Mouse (Mus musculus) heart, postnatal 14 days (tissue): ENCODE measurements at regions not wholly inside any gene's neighbourhood (a gene's known extent, or its start where the extent isn't known, plus 50 kb on each side); places are given as distances from the start of the nearest gene placed in this dataset.
"Not testable (repeated sequence)": the region's sequence is repeated elsewhere in the genome, so short reads cannot be mapped to it uniquely, and the experiment has no call there.

ENCODE experiments used
- DNase-seq, 2 experiments: peaks; one replicate each; pipeline ENCODE4 v3.0.0; 2021 to 2022
- intact Hi-C: fragments of 180-260 bp; cut with DNase I; formaldehyde crosslinking; loops from one replicate; pipeline ENCODE4 v1.15.1; 2025

GRCm38 (mm10) chr17:85886675-85887074 lies 198.6 kb upstream of the Six2 start:
- intact Hi-C loops: no loop called here
- DNase-seq: no peak

- DNase-seq: no peak
- intact Hi-C loops: no loop called here
Observed at GRCm38 (mm10) chr17:85886237-85886636, 198.2 kb upstream of the Six2 start.

- intact Hi-C loops: no loop called here
- no peak for DNase-seq
Observed at GRCm38 (mm10) chr17:85881636-85882170, 193.6 kb upstream of the Six2 start.

- intact Hi-C loops: no loop called here
Observed at GRCm38 (mm10) chr17:85881046-85881445, 193.0 kb upstream of the Six2 start.

GRCm38 (mm10) chr17:85877426-85877825 lies 189.4 kb upstream of the Six2 start:
- DNase-seq: peak; percentile 13 to 36
- intact Hi-C loops: loop anchor here (5.0 kb wide), 1 partner anchor 185 kb away; no protein-coding TSS in a partner anchor

More at GRCm38 (mm10) chr17:85881046-85881445, 193.0 kb upstream of the Six2 start:
- DNase-seq: no peak

- intact Hi-C loops: loop anchor here (5.0 kb wide), 1 partner anchor 185 kb away; no protein-coding TSS in a partner anchor
- DNase-seq: peak; percentile 8 to 34
Observed at GRCm38 (mm10) chr17:85876853-85877252, 188.8 kb upstream of the Six2 start.

- intact Hi-C loops: no loop called here
- DNase-seq: no peak
Observed at GRCm38 (mm10) chr17:85873853-85874586, 185.9 kb upstream of the Six2 start.

GRCm38 (mm10) chr17:85872903-85873413 lies 184.9 kb upstream of the Six2 start:
- no peak for DNase-seq
- intact Hi-C loops: no loop called here

GRCm38 (mm10) chr17:85870406-85870805 lies 182.3 kb upstream of the Six2 start:
- DNase-seq: no peak
- intact Hi-C loops: no loop called here

GRCm38 (mm10) chr17:85869179-85869578 lies 181.1 kb upstream of the Six2 start:
- intact Hi-C loops: no loop called here
- no peak for DNase-seq

GRCm38 (mm10) chr17:85867945-85868616 lies 180.0 kb upstream of the Six2 start:
- intact Hi-C loops: no loop called here
- no peak for DNase-seq

- DNase-seq: no peak
- intact Hi-C loops: no loop called here
Observed at GRCm38 (mm10) chr17:85866581-85866980, 178.5 kb upstream of the Six2 start.

- intact Hi-C loops: no loop called here
- DNase-seq: no peak
Observed at GRCm38 (mm10) chr17:85865940-85866339, 177.9 kb upstream of the Six2 start.

GRCm38 (mm10) chr17:85861328-85861727 lies 173.3 kb upstream of the Six2 start:
- DNase-seq: no peak
- intact Hi-C loops: no loop called here

GRCm38 (mm10) chr17:85860797-85861196 lies 172.7 kb upstream of the Six2 start:
- intact Hi-C loops: no loop called here
- DNase-seq: no peak

- no peak for DNase-seq
- intact Hi-C loops: no loop called here
Observed at GRCm38 (mm10) chr17:85859926-85860707, 172.0 kb upstream of the Six2 start.

- DNase-seq: no peak
- intact Hi-C loops: no loop called here
Observed at GRCm38 (mm10) chr17:85858516-85858915, 170.4 kb upstream of the Six2 start.

GRCm38 (mm10) chr17:85857705-85858472 lies 169.8 kb upstream of the Six2 start:
- intact Hi-C loops: no loop called here
- peak; percentile 6 to 14 for DNase-seq

- intact Hi-C loops, DNase-seq: not testable (repeated sequence)
Observed at GRCm38 (mm10) chr17:85856894-85857293, 168.8 kb upstream of the Six2 start.

GRCm38 (mm10) chr17:85853156-85853555 lies 165.1 kb upstream of the Six2 start:
- no peak for DNase-seq
- intact Hi-C loops: no loop called here
